Mouse (Mus musculus): Measurements from ENCODE around the gene Scnn1b. TPM values are rescaled to one million over a fixed set of nuclear protein-coding genes. Genes with fewer than 3 reads are reported as not detected.

Scnn1b gene
- polyA plus RNA-seq, 1 experiment = not detected

GRCm38 (mm10) chr7:121857177-121857884, 7.5 kb upstream of the Scnn1b start:
- TF ChIP-seq TCF12 (IDR thresholded peaks at IDR 0.05; ENCODE audit: insufficient read depth, poor library complexity, severe bottlenecking) (no peak), MYOD1 (IDR thresholded peaks at IDR 0.05; ENCODE audit: control insufficient read depth in 1 of 3, insufficient read length in 2 of 3, low read depth in 2 of 3) (peak in 2 of 3 experiments; percentile 23 to 51), SRF (IDR thresholded peaks at IDR 0.05; ENCODE audit: control insufficient read depth, insufficient read length, low read depth) (no peak)
- H3K36me3 ChIP-seq (ENCODE audit: control insufficient read depth, insufficient read depth) = no peaks in the 10 kb centered on the region
- H3K79me2 ChIP-seq (ENCODE audit: control insufficient read depth, insufficient read depth) = no peaks in the 10 kb centered on the region
- no peak overlapping the region for H3K4me2 ChIP-seq (ENCODE audit: low read depth)
- no peak overlapping the region for H3K4me3 ChIP-seq
- H3K27me3 ChIP-seq (ENCODE audit: control insufficient read depth, insufficient read depth, insufficient read length) = no peaks in the 10 kb centered on the region
- no peak overlapping the region for H3ac ChIP-seq (ENCODE audit: control insufficient read depth, insufficient read length)

GRCm38 (mm10) chr7:121858939-121859338, 5.9 kb upstream of the Scnn1b start:
- TF ChIP-seq MYOG (IDR thresholded peaks at IDR 0.05; ENCODE audit: control insufficient read depth in 1 of 3, insufficient read depth in 1 of 3, insufficient read length in 2 of 3, low read depth in 2 of 3) = no peak
- H3K4me3 ChIP-seq = no peak overlapping the region
- H3K79me2 ChIP-seq (ENCODE audit: control insufficient read depth, insufficient read depth) = no peaks in the 10 kb centered on the region
- H3ac ChIP-seq (ENCODE audit: control insufficient read depth, insufficient read length) = no peak overlapping the region
- peaks cover 8% of the 10 kb centered on the region for H3K27me3 ChIP-seq (ENCODE audit: control insufficient read depth, insufficient read depth, insufficient read length)
- no peak overlapping the region for H3K4me2 ChIP-seq (ENCODE audit: low read depth)
- H3K36me3 ChIP-seq (ENCODE audit: control insufficient read depth, insufficient read depth) = no peaks in the 10 kb centered on the region

- H3K79me2 ChIP-seq (ENCODE audit: control insufficient read depth, insufficient read depth) = no peaks in the 10 kb centered on the region
- H3K36me3 ChIP-seq (ENCODE audit: control insufficient read depth, insufficient read depth) = no peaks in the 10 kb centered on the region
- H3K4me3 ChIP-seq = no peak overlapping the region
- TF ChIP-seq MAX (IDR thresholded peaks at IDR 0.05; ENCODE audit: low read depth) (no peak), CEBPB (IDR thresholded peaks at IDR 0.05; ENCODE audit: insufficient read depth, poor library complexity, severe bottlenecking) (no peak), POLR2A (IDR thresholded peaks at IDR 0.05; ENCODE audit: insufficient read length, low read depth) (no peak), MYOD1 (IDR thresholded peaks at IDR 0.05; ENCODE audit: control insufficient read depth in 1 of 3, insufficient read length in 2 of 3, low read depth in 2 of 3) (no peak), TCF12 (IDR thresholded peaks at IDR 0.05; ENCODE audit: insufficient read depth, poor library complexity, severe bottlenecking) (no peak)
- H3K4me2 ChIP-seq (ENCODE audit: low read depth) = no peak overlapping the region
- H3ac ChIP-seq (ENCODE audit: control insufficient read depth, insufficient read length) = no peak overlapping the region
- peaks cover 38% of the 10 kb centered on the region for H3K27me3 ChIP-seq (ENCODE audit: control insufficient read depth, insufficient read depth, insufficient read length)
These were observed 6.8 kb downstream of the Scnn1b start for GRCm38 (mm10) chr7:121871631-121872030.

GRCm38 (mm10) chr7:121873998-121874397, 9.2 kb downstream of the Scnn1b start:
- no peaks in the 10 kb centered on the region for H3K36me3 ChIP-seq (ENCODE audit: control insufficient read depth, insufficient read depth)
- H3K79me2 ChIP-seq (ENCODE audit: control insufficient read depth, insufficient read depth) = no peaks in the 10 kb centered on the region
- peaks cover 33% of the 10 kb centered on the region for H3K27me3 ChIP-seq (ENCODE audit: control insufficient read depth, insufficient read depth, insufficient read length)
- no peak overlapping the region for H3K4me2 ChIP-seq (ENCODE audit: low read depth)
- H3K4me3 ChIP-seq = no peak overlapping the region
- TF ChIP-seq REST (IDR thresholded peaks at IDR 0.05; ENCODE audit: insufficient read depth, insufficient read length) (no peak), USF1 (IDR thresholded peaks at IDR 0.05; ENCODE audit: low read depth) (no peak), MYOD1 (IDR thresholded peaks at IDR 0.05; ENCODE audit: control insufficient read depth in 1 of 3, insufficient read length in 2 of 3, low read depth in 2 of 3) (no peak), TCF12 (IDR thresholded peaks at IDR 0.05; ENCODE audit: insufficient read depth, poor library complexity, severe bottlenecking) (no peak), CEBPB (IDR thresholded peaks at IDR 0.05; ENCODE audit: insufficient read depth, poor library complexity, severe bottlenecking) (no peak), SRF (IDR thresholded peaks at IDR 0.05; ENCODE audit: control insufficient read depth, insufficient read length, low read depth) (no peak), MYOG (IDR thresholded peaks at IDR 0.05; ENCODE audit: control insufficient read depth in 1 of 3, insufficient read depth in 1 of 3, insufficient read length in 2 of 3, low read depth in 2 of 3) (no peak), POLR2AphosphoS2 (IDR thresholded peaks at IDR 0.05; ENCODE audit: insufficient read length, low read depth) (no peak), POLR2A (IDR thresholded peaks at IDR 0.05; ENCODE audit: insufficient read length, low read depth) (no peak), TCF3 (IDR thresholded peaks at IDR 0.05; ENCODE audit: insufficient read length, low read depth) (no peak), E2F4 (IDR thresholded peaks at IDR 0.05; ENCODE audit: insufficient read depth) (no peak), MAX (IDR thresholded peaks at IDR 0.05; ENCODE audit: low read depth) (no peak)
- H3ac ChIP-seq (ENCODE audit: control insufficient read depth, insufficient read length) = no peak overlapping the region

- no peak overlapping the region for H3K4me3 ChIP-seq
- H3K79me2 ChIP-seq (ENCODE audit: control insufficient read depth, insufficient read depth) = no peaks in the 10 kb centered on the region
- H3K27me3 ChIP-seq (ENCODE audit: control insufficient read depth, insufficient read depth, insufficient read length) = peaks cover 33% of the 10 kb centered on the region
- no peak overlapping the region for H3ac ChIP-seq (ENCODE audit: control insufficient read depth, insufficient read length)
- TF ChIP-seq POLR2A (IDR thresholded peaks at IDR 0.05; ENCODE audit: insufficient read length, low read depth) = no peak
- no peak for TF ChIP-seq CEBPB (IDR thresholded peaks at IDR 0.05; ENCODE audit: insufficient read depth, poor library complexity, severe bottlenecking)
- no peak for TF ChIP-seq SRF (IDR thresholded peaks at IDR 0.05; ENCODE audit: control insufficient read depth, insufficient read length, low read depth)
- no peak for TF ChIP-seq E2F4 (IDR thresholded peaks at IDR 0.05; ENCODE audit: insufficient read depth)
- no peak for TF ChIP-seq REST (IDR thresholded peaks at IDR 0.05; ENCODE audit: insufficient read depth, insufficient read length)
- no peak for TF ChIP-seq TCF12 (IDR thresholded peaks at IDR 0.05; ENCODE audit: insufficient read depth, poor library complexity, severe bottlenecking)
- TF ChIP-seq USF1 (IDR thresholded peaks at IDR 0.05; ENCODE audit: low read depth) = no peak
- TF ChIP-seq MYOG (IDR thresholded peaks at IDR 0.05; ENCODE audit: control insufficient read depth in 1 of 3, insufficient read depth in 1 of 3, insufficient read length in 2 of 3, low read depth in 2 of 3) = no peak
- no peak for TF ChIP-seq TCF3 (IDR thresholded peaks at IDR 0.05; ENCODE audit: insufficient read length, low read depth)
- TF ChIP-seq POLR2AphosphoS2 (IDR thresholded peaks at IDR 0.05; ENCODE audit: insufficient read length, low read depth) = no peak
- TF ChIP-seq MAX (IDR thresholded peaks at IDR 0.05; ENCODE audit: low read depth) = no peak
- no peak for TF ChIP-seq MYOD1 (IDR thresholded peaks at IDR 0.05; ENCODE audit: control insufficient read depth in 1 of 3, insufficient read length in 2 of 3, low read depth in 2 of 3)
- H3K36me3 ChIP-seq (ENCODE audit: control insufficient read depth, insufficient read depth) = no peaks in the 10 kb centered on the region
- no peak overlapping the region for H3K4me2 ChIP-seq (ENCODE audit: low read depth)
These were observed 9.9 kb downstream of the Scnn1b start for GRCm38 (mm10) chr7:121874784-121875183.

All from myocyte (in vitro differentiated cells).